Mouse (Mus musculus) neural tube, embryonic 11.5 days (tissue): ENCODE data around the gene Mboat2. TPM values are rescaled to one million over a fixed set of nuclear protein-coding genes. Genes with fewer than 3 reads are reported as not detected.

Source experiments
- ATAC-seq: fragments of 200-750 bp; cut with Nextera tagmentation; 2 replicates; pipeline ENCODE4 v1.8.0; 2017; ENCODE audit warnings: moderate number of reproducible peaks, mild to moderate bottlenecking, moderate TSS enrichment, moderate library complexity; ENCODE audit not compliant: insufficient read depth, low FRiP score, low TSS enrichment
- DNase-seq: peaks from one replicate; pipeline ENCODE4 v3.0.0-alpha.2; 2015; ENCODE audit warnings: low spot score
- H3K27ac ChIP-seq: fragments of 300-500 bp; sonication (generic); 2 replicates; pipeline ENCODE4 v1.5.1; 2014; ENCODE audit warnings: low read depth, mild to moderate bottlenecking, low read length
- H3K27me3 ChIP-seq: fragments of 300-500 bp; sonication (generic); 2 replicates; pipeline ENCODE4 v1.6.1; 2014; ENCODE audit warnings: mild to moderate bottlenecking, low read length, mixed read lengths; ENCODE audit not compliant: control insufficient read depth, insufficient read depth
- H3K36me3 ChIP-seq: fragments of 300-500 bp; sonication (generic); 2 replicates; pipeline ENCODE4 v1.6.1; 2014; ENCODE audit warnings: mild to moderate bottlenecking, low read length, moderate library complexity, mixed read lengths; ENCODE audit not compliant: control insufficient read depth, insufficient read depth
- H3K4me1 ChIP-seq: fragments of 300-500 bp; sonication (generic); 2 replicates; pipeline ENCODE4 v1.6.1; 2014; ENCODE audit warnings: low read length, mixed read lengths; ENCODE audit not compliant: control insufficient read depth, insufficient read depth
- H3K4me2 ChIP-seq: fragments of 300-500 bp; sonication (generic); 2 replicates; pipeline ENCODE4 v1.6.1; 2014; ENCODE audit warnings: low read depth, mild to moderate bottlenecking, moderate library complexity
- H3K4me3 ChIP-seq: fragments of 300-500 bp; sonication (generic); 2 replicates; pipeline ENCODE4 v1.5.1; 2014; ENCODE audit warnings: low read depth, low read length
- H3K9ac ChIP-seq: fragments of 300-500 bp; sonication (generic); 2 replicates; pipeline ENCODE4 v1.6.1; 2014; ENCODE audit warnings: mild to moderate bottlenecking, low read length
- H3K9me3 ChIP-seq: fragments of 300-500 bp; sonication (generic); 2 replicates; pipeline ENCODE4 v1.6.1; 2016; ENCODE audit warnings: low read length; ENCODE audit not compliant: control insufficient read depth
- WGBS: fragments of 180-500 bp; shearing (Covaris S2); extraction: QIAGEN DNeasy Blood & Tissue Kit; methylation state at CpG from one replicate; pipeline ENCODE4 v1.1.7; 2014; 5-methylcytosine and 5-hydroxymethylcytosine counted together
- polyA plus RNA-seq: library from polyadenylated mRNA; unstranded; fragments of >200 nt; fragmentation: Nextera tagmentation; extraction: Ambion mirVana; gene quantifications from 2 replicates; pipeline ENCODE4 v1.2.1, GENCODE M21; 2014

Gene Mboat2
- polyA plus RNA-seq, 1 experiment from 2014 or later = 60.9 TPM

GRCm38 (mm10) chr12:24845344-24845743 lies 14.7 kb downstream of the Mboat2 start:
- ATAC-seq (no peak), DNase-seq (no peak)
- peaks cover 20% of the 10 kb centered on the region; the same call in 1 of the 2 replicates for H3K4me1 ChIP-seq

DNA sequence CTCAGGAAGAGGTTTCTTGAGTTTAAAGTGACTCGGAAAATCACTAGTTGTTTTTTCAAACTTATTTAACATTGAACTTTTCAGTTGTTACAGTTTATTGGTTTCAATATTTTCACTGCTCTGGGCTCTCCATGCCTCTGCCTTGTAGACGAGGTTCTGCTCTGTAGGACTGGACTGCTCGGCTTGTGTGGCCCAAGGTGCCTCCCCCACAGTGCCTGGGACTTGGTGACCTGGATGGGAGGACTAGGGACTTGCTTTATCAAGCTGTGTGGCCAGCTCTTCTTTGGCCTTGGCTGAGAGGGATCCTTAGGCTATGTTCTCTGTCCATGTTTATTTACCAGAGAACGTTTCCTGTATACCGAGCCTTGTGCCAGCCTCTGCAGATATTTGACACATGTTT lies 17.4 kb downstream of the Mboat2 start:
- no peaks in the 10 kb centered on the region for H3K36me3 ChIP-seq
- 83% methylated on average over 5 of the region's 5 CpGs for WGBS
- H3K9me3 ChIP-seq = no peaks in the 10 kb centered on the region
- DNase-seq (no peak), ATAC-seq (no peak)
- H3K4me1 ChIP-seq = peaks cover 7% of the 10 kb centered on the region; the same call in 1 of the 2 replicates
- H3K4me3 ChIP-seq = no peak overlapping the region
- no peak overlapping the region for H3K27ac ChIP-seq
- no peak overlapping the region for H3K9ac ChIP-seq
- H3K4me2 ChIP-seq = no peak overlapping the region
- no peaks in the 10 kb centered on the region for H3K27me3 ChIP-seq

More at GRCm38 (mm10) chr12:24845344-24845743, 14.7 kb downstream of the Mboat2 start:
- Histone ChIP-seq H3K4me3 (no peak overlapping the region), H3K27me3 (no peaks in the 10 kb centered on the region), H3K27ac (no peak overlapping the region), H3K4me2 (no peak overlapping the region), H3K9ac (no peak overlapping the region), H3K9me3 (no peaks in the 10 kb centered on the region), H3K36me3 (no peaks in the 10 kb centered on the region)
- WGBS = 74% methylated on average over 4 of the region's 4 CpGs

- H3K4me3 ChIP-seq = no peak overlapping the region
- no peak overlapping the region for H3K27ac ChIP-seq
- no peak overlapping the region for H3K4me2 ChIP-seq
- 90% methylated on average over 5 of the region's 5 CpGs for WGBS
- no peaks in the 10 kb centered on the region for H3K27me3 ChIP-seq
- H3K4me1 ChIP-seq = 0 out of 2 replicates have a peak, but pooled peaks cover 3% of the 10 kb centered on the region
- no peak for DNase-seq
- no peaks in the 10 kb centered on the region for H3K36me3 ChIP-seq
- ATAC-seq = no peak
- no peak overlapping the region for H3K9ac ChIP-seq
- H3K9me3 ChIP-seq = no peaks in the 10 kb centered on the region
Observed at GRCm38 (mm10) chr12:24857354-24857753, 26.7 kb downstream of the Mboat2 start.

DNA sequence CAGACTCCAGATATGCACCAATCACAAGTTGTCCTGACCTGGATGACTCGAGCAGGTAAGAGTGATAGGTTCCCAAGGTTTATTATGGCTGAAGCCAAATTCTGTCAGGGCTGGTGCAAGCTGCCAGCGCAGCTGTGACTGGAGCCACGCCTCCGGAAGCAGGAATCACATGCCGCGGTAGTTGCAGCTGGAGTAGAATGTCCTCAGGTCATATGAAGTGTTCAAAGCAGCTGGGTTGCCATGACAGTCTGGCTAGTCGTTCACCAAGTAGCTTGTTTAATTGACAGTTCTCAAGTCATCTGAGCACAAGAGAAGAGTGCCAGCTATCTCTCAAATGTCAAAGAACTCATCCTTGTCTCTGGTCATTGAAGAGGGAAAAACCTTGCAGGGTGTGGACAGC lies 28.7 kb downstream of the Mboat2 start:
- no peak for ATAC-seq
- Histone ChIP-seq H3K27ac (no peak overlapping the region), H3K36me3 (no peaks in the 10 kb centered on the region), H3K4me3 (no peak overlapping the region), H3K4me2 (no peak overlapping the region), H3K27me3 (no peaks in the 10 kb centered on the region), H3K9me3 (no peaks in the 10 kb centered on the region), H3K9ac (no peak overlapping the region), H3K4me1 (0 out of 2 replicates have a peak, but pooled peaks cover 3% of the 10 kb centered on the region)
- 68% methylated on average over 7 of the region's 7 CpGs for WGBS
- DNase-seq = no peak

- 88% methylated on average over 9 of the region's 9 CpGs for WGBS
- Histone ChIP-seq H3K27me3 (no peaks in the 10 kb centered on the region), H3K9ac (no peak overlapping the region), H3K27ac (no peak overlapping the region), H3K4me1 (0 out of 2 replicates have a peak, but pooled peaks cover 8% of the 10 kb centered on the region), H3K4me3 (no peak overlapping the region), H3K9me3 (no peaks in the 10 kb centered on the region), H3K36me3 (no peaks in the 10 kb centered on the region), H3K4me2 (no peak overlapping the region)
- DNase-seq = no peak
- no peak for ATAC-seq
Observed at GRCm38 (mm10) chr12:24860436-24860835, 29.8 kb downstream of the Mboat2 start.

GRCm38 (mm10) chr12:24863762-24864161 lies 33.1 kb downstream of the Mboat2 start:
- Histone ChIP-seq H3K9ac (no peak overlapping the region), H3K4me2 (no peak overlapping the region), H3K36me3 (no peaks in the 10 kb centered on the region), H3K27ac (no peak overlapping the region), H3K27me3 (no peaks in the 10 kb centered on the region), H3K4me3 (no peak overlapping the region), H3K4me1 (0 out of 2 replicates have a peak, but pooled peaks cover 12% of the 10 kb centered on the region), H3K9me3 (no peaks in the 10 kb centered on the region)
- DNase-seq = no peak
- 68% methylated on average over 1 of the region's 1 CpGs for WGBS
- ATAC-seq = no peak

DNA sequence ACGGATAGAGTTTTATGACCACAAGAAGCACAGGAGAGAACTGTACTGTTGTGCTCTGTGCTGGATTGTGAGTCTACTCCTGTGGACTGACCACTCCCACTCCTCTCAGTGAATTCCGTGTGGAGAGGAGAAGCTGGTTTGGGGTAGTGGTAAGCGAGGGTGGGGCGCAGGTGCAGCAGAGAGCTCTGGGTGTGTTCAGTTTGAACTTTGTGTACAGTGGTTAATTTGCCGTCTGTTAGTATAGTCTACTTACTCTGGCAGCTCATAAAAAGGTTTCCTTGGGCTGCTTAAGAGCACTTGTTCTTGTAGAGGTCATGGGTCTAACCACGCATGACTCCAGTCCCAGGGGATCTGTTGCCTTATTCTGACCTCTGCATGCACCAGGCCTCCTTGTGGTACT lies 36.0 kb downstream of the Mboat2 start:
- Histone ChIP-seq H3K36me3 (no peaks in the 10 kb centered on the region), H3K4me3 (no peak overlapping the region), H3K27me3 (no peaks in the 10 kb centered on the region), H3K4me2 (no peak overlapping the region), H3K4me1 (0 out of 2 replicates have a peak, but pooled peaks cover 11% of the 10 kb centered on the region), H3K27ac (no peak overlapping the region), H3K9ac (no peak overlapping the region), H3K9me3 (no peaks in the 10 kb centered on the region)
- 81% methylated on average over 6 of the region's 6 CpGs for WGBS
- no peak for DNase-seq
- ATAC-seq = no peak

DNA sequence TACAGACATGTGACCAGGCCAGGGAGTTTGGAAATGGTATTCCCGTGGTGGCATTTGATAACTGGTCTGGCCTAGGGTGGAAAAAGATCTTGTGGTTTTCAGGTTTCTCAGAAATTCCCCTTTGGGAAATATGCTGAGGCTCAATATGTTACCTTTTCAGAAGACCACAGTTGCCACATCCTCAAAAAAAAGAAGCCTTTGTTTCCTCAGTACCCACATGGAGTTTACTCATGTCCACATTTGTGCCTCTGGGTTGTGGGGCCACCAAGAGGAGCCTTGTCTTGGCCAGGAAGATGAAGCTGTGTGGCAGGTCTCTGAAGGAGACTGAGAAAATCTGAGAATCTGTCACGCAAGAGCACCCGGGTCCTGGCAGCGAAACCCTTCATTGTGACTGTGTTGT lies 38.0 kb downstream of the Mboat2 start:
- no peaks in the 10 kb centered on the region for H3K9me3 ChIP-seq
- no peak overlapping the region for H3K4me2 ChIP-seq
- 91% methylated on average over 4 of the region's 4 CpGs for WGBS
- no peaks in the 10 kb centered on the region for H3K36me3 ChIP-seq
- H3K9ac ChIP-seq = no peak overlapping the region
- H3K27me3 ChIP-seq = no peaks in the 10 kb centered on the region
- H3K4me1 ChIP-seq = 0 out of 2 replicates have a peak, but pooled peaks cover 11% of the 10 kb centered on the region
- H3K4me3 ChIP-seq = no peak overlapping the region
- DNase-seq (no peak), ATAC-seq (no peak)
- no peak overlapping the region for H3K27ac ChIP-seq

DNA sequence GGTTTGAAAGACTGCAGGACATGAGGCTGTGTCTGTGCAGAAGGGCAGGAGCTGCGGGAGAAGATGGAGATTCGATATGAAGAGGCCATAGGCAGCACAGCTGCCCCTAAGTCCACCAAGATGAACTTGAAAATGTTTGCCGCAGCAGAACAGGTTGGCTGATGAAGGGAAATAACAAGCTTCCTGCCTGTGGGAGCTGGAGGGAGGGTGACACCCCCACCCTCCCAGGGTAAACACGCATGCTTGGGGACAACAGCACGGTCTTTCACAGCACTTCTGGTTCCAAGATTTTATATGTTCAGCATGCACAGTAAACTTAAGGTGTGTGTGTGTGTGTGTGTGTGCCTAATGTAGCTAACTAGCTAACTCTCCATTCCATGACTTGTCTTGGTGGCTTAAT lies 38.6 kb downstream of the Mboat2 start:
- DNase-seq (no peak), ATAC-seq (no peak)
- H3K36me3 ChIP-seq = no peaks in the 10 kb centered on the region
- no peak overlapping the region for H3K4me3 ChIP-seq
- no peak overlapping the region for H3K4me2 ChIP-seq
- H3K9ac ChIP-seq = no peak overlapping the region
- 90% methylated on average over 5 of the region's 5 CpGs for WGBS
- H3K9me3 ChIP-seq = no peaks in the 10 kb centered on the region
- no peak overlapping the region for H3K27ac ChIP-seq
- H3K4me1 ChIP-seq = 0 out of 2 replicates have a peak, but pooled peaks cover 11% of the 10 kb centered on the region
- H3K27me3 ChIP-seq = no peaks in the 10 kb centered on the region
